Mouse (Mus musculus) kidney, embryonic 16.5 days (tissue): ENCODE measurements around the gene Dapp1. TPM values are rescaled to one million over a fixed set of nuclear protein-coding genes. Genes with fewer than 3 reads are reported as not detected.

ENCODE experiments used
- ATAC-seq: fragments of 200-750 bp; cut with Nextera tagmentation; 2 replicates; pipeline ENCODE4 v1.8.0; 2017; ENCODE audit warnings: moderate TSS enrichment; ENCODE audit not compliant: low FRiP score, low TSS enrichment
- H3K27ac ChIP-seq: fragments of 300-500 bp; sonication (generic); 2 replicates; pipeline ENCODE4 v1.5.1; 2014; ENCODE audit warnings: low read length
- H3K27me3 ChIP-seq: fragments of 300-500 bp; sonication (generic); 2 replicates; pipeline ENCODE4 v1.6.1; 2014; ENCODE audit warnings: low read length, control low read depth, mixed read lengths; ENCODE audit not compliant: insufficient read depth
- H3K36me3 ChIP-seq: fragments of 300-500 bp; sonication (generic); 2 replicates; pipeline ENCODE4 v1.6.1; 2014; ENCODE audit warnings: low read length, control low read depth, mixed read lengths; ENCODE audit not compliant: insufficient read depth
- H3K4me1 ChIP-seq: fragments of 300-500 bp; sonication (generic); 2 replicates; pipeline ENCODE4 v1.6.1; 2014; ENCODE audit warnings: low read length, control low read depth, mixed read lengths; ENCODE audit not compliant: insufficient read depth
- H3K4me2 ChIP-seq: fragments of 300-500 bp; sonication (generic); replicated peaks from 2 replicates; pipeline ENCODE4 v1.6.1; 2014; ENCODE audit warnings: low read depth, low read length
- H3K4me3 ChIP-seq: fragments of 300-500 bp; sonication (generic); 2 replicates; pipeline ENCODE4 v1.5.1; 2014; ENCODE audit warnings: mild to moderate bottlenecking, low read length
- H3K9ac ChIP-seq: fragments of 300-500 bp; sonication (generic); replicated peaks from 2 replicates; pipeline ENCODE4 v1.6.1; 2014; ENCODE audit warnings: low read length
- H3K9me3 ChIP-seq: fragments of 300-500 bp; sonication (generic); 2 replicates; pipeline ENCODE4 v1.6.1; 2016; ENCODE audit warnings: low read length, control low read depth
- WGBS: fragments of 180-500 bp; shearing (Covaris S2); extraction: QIAGEN DNeasy Blood & Tissue Kit; methylation state at CpG from one replicate; pipeline ENCODE4 v1.1.7; 2014; 5-methylcytosine and 5-hydroxymethylcytosine counted together
- polyA plus RNA-seq: library from polyadenylated mRNA; unstranded; fragments of >200 nt; fragmentation: Nextera tagmentation; extraction: Ambion mirVana; gene quantifications from 2 replicates; pipeline ENCODE4 v1.2.1, GENCODE M21; 2015

The Dapp1 gene
- polyA plus RNA-seq, 1 experiment from 2014 or later = 9.3 TPM

- Histone ChIP-seq H3K9me3 (no peaks in the 10 kb centered on the region), H3K36me3 (no peaks in the 10 kb centered on the region), H3K9ac (no peak overlapping the region), H3K4me2 (no peak overlapping the region), H3K4me3 (no peak overlapping the region), H3K27me3 (no peaks in the 10 kb centered on the region), H3K27ac (no peak overlapping the region), H3K4me1 (no peaks in the 10 kb centered on the region)
- WGBS = 60% methylated on average over 8 of the region's 8 CpGs
- ATAC-seq = no peak
Measured at GRCm38 (mm10) chr3:137961736-137962385, 19.5 kb downstream of the Dapp1 start.

- 84% methylated on average over 4 of the region's 4 CpGs for WGBS
Measured at GRCm38 (mm10) chr3:137959456-137959855, 21.9 kb downstream of the Dapp1 start.

GRCm38 (mm10) chr3:137958352-137958751 lies 23.0 kb downstream of the Dapp1 start:
- Histone ChIP-seq H3K9me3 (no peaks in the 10 kb centered on the region), H3K27ac (no peak overlapping the region), H3K4me3 (no peak overlapping the region), H3K36me3 (no peaks in the 10 kb centered on the region), H3K4me2 (no peak overlapping the region), H3K4me1 (peaks cover 12% of the 10 kb centered on the region), H3K9ac (no peak overlapping the region), H3K27me3 (no peaks in the 10 kb centered on the region)
- WGBS = 92% methylated on average over 4 of the region's 4 CpGs
- no peak for ATAC-seq

More at GRCm38 (mm10) chr3:137959456-137959855, 21.9 kb downstream of the Dapp1 start:
- Histone ChIP-seq H3K4me2 (no peak overlapping the region), H3K27ac (no peak overlapping the region), H3K36me3 (no peaks in the 10 kb centered on the region), H3K4me1 (peaks cover 12% of the 10 kb centered on the region), H3K27me3 (no peaks in the 10 kb centered on the region), H3K9ac (no peak overlapping the region), H3K4me3 (no peak overlapping the region), H3K9me3 (no peaks in the 10 kb centered on the region)
- ATAC-seq = no peak

GRCm38 (mm10) chr3:137957864-137958263 lies 23.5 kb downstream of the Dapp1 start:
- WGBS = 91% methylated on average over 9 of the region's 9 CpGs

GRCm38 (mm10) chr3:137955560-137956081 lies 25.7 kb downstream of the Dapp1 start:
- H3K9ac ChIP-seq = peak overlapping the region; percentile 7; the same call in 1 of the 2 replicates
- ATAC-seq = no peak; the same call in 1 of the 2 replicates
- WGBS = 19% methylated on average over 16 of the region's 16 CpGs
- H3K36me3 ChIP-seq = no peaks in the 10 kb centered on the region
- peak overlapping the region; percentile 24; the same call in 1 of the 2 replicates for H3K27ac ChIP-seq
- H3K27me3 ChIP-seq = no peaks in the 10 kb centered on the region
- H3K9me3 ChIP-seq = no peaks in the 10 kb centered on the region
- peak overlapping the region; percentile 3; the same call in 1 of the 2 replicates for H3K4me3 ChIP-seq
- peaks cover 20% of the 10 kb centered on the region for H3K4me1 ChIP-seq
- peak overlapping the region; percentile 53 for H3K4me2 ChIP-seq

More at GRCm38 (mm10) chr3:137957864-137958263, 23.5 kb downstream of the Dapp1 start:
- H3K4me3 ChIP-seq = no peak overlapping the region
- no peaks in the 10 kb centered on the region for H3K27me3 ChIP-seq
- peaks cover 15% of the 10 kb centered on the region for H3K4me1 ChIP-seq
- no peaks in the 10 kb centered on the region for H3K9me3 ChIP-seq
- ATAC-seq = no peak
- H3K4me2 ChIP-seq = no peak overlapping the region
- H3K27ac ChIP-seq = no peak overlapping the region
- H3K36me3 ChIP-seq = no peaks in the 10 kb centered on the region
- H3K9ac ChIP-seq = no peak overlapping the region

- 68% methylated on average over 23 of the region's 23 CpGs for WGBS
- H3K4me1 ChIP-seq = peaks cover 20% of the 10 kb centered on the region
- ATAC-seq = no peak
Measured at GRCm38 (mm10) chr3:137954256-137954916, 27.0 kb downstream of the Dapp1 start.

GRCm38 (mm10) chr3:137952914-137953880 lies 28.1 kb downstream of the Dapp1 start:
- no peak overlapping the region for H3K27ac ChIP-seq
- no peaks in the 10 kb centered on the region for H3K27me3 ChIP-seq
- no peaks in the 10 kb centered on the region for H3K9me3 ChIP-seq
- WGBS = 62% methylated on average over 14 of the region's 14 CpGs
- no peaks in the 10 kb centered on the region for H3K36me3 ChIP-seq
- H3K4me1 ChIP-seq = peaks cover 20% of the 10 kb centered on the region
- H3K4me2 ChIP-seq = no peak overlapping the region
- H3K9ac ChIP-seq = no peak overlapping the region
- 0 out of 2 replicates have a peak, but pooled peaks have one; percentile 29 for ATAC-seq
- no peak overlapping the region for H3K4me3 ChIP-seq

More at GRCm38 (mm10) chr3:137954256-137954916, 27.0 kb downstream of the Dapp1 start:
- Histone ChIP-seq H3K27ac (no peak overlapping the region), H3K4me3 (no peak overlapping the region), H3K4me2 (no peak overlapping the region), H3K36me3 (no peaks in the 10 kb centered on the region), H3K27me3 (no peaks in the 10 kb centered on the region), H3K9me3 (no peaks in the 10 kb centered on the region), H3K9ac (no peak overlapping the region)

- Histone ChIP-seq H3K9ac (no peak overlapping the region), H3K27ac (peak overlapping the region; percentile 6; the same call in 1 of the 2 replicates), H3K4me1 (peaks cover 20% of the 10 kb centered on the region), H3K27me3 (no peaks in the 10 kb centered on the region), H3K4me3 (no peak overlapping the region), H3K9me3 (no peaks in the 10 kb centered on the region), H3K36me3 (no peaks in the 10 kb centered on the region), H3K4me2 (no peak overlapping the region)
- ATAC-seq = peak; percentile 77
- 61% methylated on average over 4 of the region's 4 CpGs for WGBS
Measured at GRCm38 (mm10) chr3:137952225-137952913, 29.0 kb downstream of the Dapp1 start.

- 0 out of 2 replicates have a peak, but pooled peaks have one; percentile 37 for ATAC-seq
- no peaks in the 10 kb centered on the region for H3K36me3 ChIP-seq
- peaks cover 20% of the 10 kb centered on the region for H3K4me1 ChIP-seq
- H3K27ac ChIP-seq = peak overlapping the region; percentile 6; the same call in 1 of the 2 replicates
- no peak overlapping the region for H3K4me3 ChIP-seq
- H3K9ac ChIP-seq = no peak overlapping the region
- WGBS = 33% methylated on average over 7 of the region's 7 CpGs
- H3K9me3 ChIP-seq = no peaks in the 10 kb centered on the region
- no peak overlapping the region for H3K4me2 ChIP-seq
- no peaks in the 10 kb centered on the region for H3K27me3 ChIP-seq
Measured at GRCm38 (mm10) chr3:137951819-137952218, 29.5 kb downstream of the Dapp1 start.
